Mouse (Mus musculus) neural tube, embryonic 12.5 days (tissue): ENCODE results near the gene Sptlc3. TPM values are rescaled to one million over a fixed set of nuclear protein-coding genes. Genes with fewer than 3 reads are reported as not detected.

ENCODE experiments used
- ATAC-seq: fragments of 200-750 bp; cut with Nextera tagmentation; 2 replicates; pipeline ENCODE4 v1.8.0; 2017; ENCODE audit warnings: low read depth, mild to moderate bottlenecking, moderate TSS enrichment, moderate library complexity; ENCODE audit not compliant: low FRiP score
- H3K27ac ChIP-seq: fragments of 300-500 bp; sonication (generic); 2 replicates; pipeline ENCODE4 v1.5.1; 2016
- H3K27me3 ChIP-seq: fragments of 300-500 bp; sonication (generic); replicated peaks from 2 replicates; pipeline ENCODE4 v1.6.1; 2016; ENCODE audit warnings: mild to moderate bottlenecking
- H3K36me3 ChIP-seq: fragments of 300-500 bp; sonication (generic); 2 replicates; pipeline ENCODE4 v1.6.1; 2016; ENCODE audit warnings: mild to moderate bottlenecking
- H3K4me1 ChIP-seq: fragments of 300-500 bp; sonication (generic); 2 replicates; pipeline ENCODE4 v1.6.1; 2016
- H3K4me2 ChIP-seq: fragments of 300-500 bp; sonication (generic); replicated peaks from 2 replicates; pipeline ENCODE4 v1.6.1; 2016; ENCODE audit warnings: mild to moderate bottlenecking
- H3K4me3 ChIP-seq: fragments of 300-500 bp; sonication (generic); 2 replicates; pipeline ENCODE4 v1.5.1; 2016
- H3K9ac ChIP-seq: fragments of 300-500 bp; sonication (generic); 2 replicates; pipeline ENCODE4 v1.6.1; 2016; ENCODE audit warnings: mild to moderate bottlenecking
- H3K9me3 ChIP-seq: fragments of 300-500 bp; sonication (generic); 2 replicates; pipeline ENCODE4 v1.6.1; 2016; ENCODE audit warnings: mild to moderate bottlenecking
- WGBS: fragments of 180-500 bp; shearing (Covaris S2); methylation state at CpG from one replicate; pipeline ENCODE4 v1.1.7; 2016; 5-methylcytosine and 5-hydroxymethylcytosine counted together
- polyA plus RNA-seq: library from polyadenylated mRNA; unstranded; fragments of >200 nt; fragmentation: Nextera tagmentation; extraction: Ambion mirVana; gene quantifications from 2 replicates; pipeline ENCODE4 v1.2.1, GENCODE M21; 2016

Gene Sptlc3
- polyA plus RNA-seq, result 0.16 and 0.26 TPM in 2 replicates

DNA sequence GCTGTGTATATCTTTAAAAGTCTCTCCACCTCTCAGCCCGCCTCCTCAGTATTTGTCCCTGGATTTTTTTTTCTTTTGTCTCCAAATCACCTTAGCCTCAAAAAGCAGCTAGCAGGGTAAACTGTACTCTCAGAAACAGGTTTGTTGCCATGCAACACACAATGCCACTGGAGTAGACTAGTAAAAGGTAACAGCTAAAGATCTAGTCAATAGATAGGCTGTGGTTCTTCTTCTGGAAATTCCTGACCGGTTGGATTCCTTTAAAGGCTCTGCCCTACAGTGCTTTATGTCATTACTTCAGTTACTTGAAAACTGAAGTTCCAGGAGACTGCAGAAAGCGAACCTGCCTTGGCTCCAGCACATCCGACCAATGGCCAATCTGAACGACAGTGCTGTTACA is at the start of gene Sptlc3:
Sptlc3 (plus strand) TSS at position 78 of the 400 bp plus-strand sequence.
- WGBS, result 63% methylated on average over 5 of the region's 5 CpGs
- H3K4me2 ChIP-seq, result no peak within 1 kb of the TSS
- H3K27me3 ChIP-seq, result no peaks in the 10 kb centered on the region
- no peaks in the 10 kb centered on the region for H3K36me3 ChIP-seq
- no peak within 1 kb of the TSS for H3K27ac ChIP-seq
- H3K4me1 ChIP-seq, result no peaks in the 10 kb centered on the region
- ATAC-seq, result no peak
- H3K9ac ChIP-seq, result no peak within 1 kb of the TSS
- H3K9me3 ChIP-seq, result no peaks in the 10 kb centered on the region
- H3K4me3 ChIP-seq, result no peak within 1 kb of the TSS

- Histone ChIP-seq H3K36me3 (no peaks in the 10 kb centered on the region), H3K27ac (no peak overlapping the region), H3K27me3 (no peaks in the 10 kb centered on the region), H3K4me3 (no peak overlapping the region), H3K9ac (no peak overlapping the region), H3K9me3 (no peaks in the 10 kb centered on the region), H3K4me2 (no peak overlapping the region), H3K4me1 (no peaks in the 10 kb centered on the region)
- no peak for ATAC-seq
- WGBS, result 75% methylated on average over 4 of the region's 4 CpGs
Measured at GRCm38 (mm10) chr2:139467726-139468125, 26.0 kb upstream of the Sptlc3 start.

DNA sequence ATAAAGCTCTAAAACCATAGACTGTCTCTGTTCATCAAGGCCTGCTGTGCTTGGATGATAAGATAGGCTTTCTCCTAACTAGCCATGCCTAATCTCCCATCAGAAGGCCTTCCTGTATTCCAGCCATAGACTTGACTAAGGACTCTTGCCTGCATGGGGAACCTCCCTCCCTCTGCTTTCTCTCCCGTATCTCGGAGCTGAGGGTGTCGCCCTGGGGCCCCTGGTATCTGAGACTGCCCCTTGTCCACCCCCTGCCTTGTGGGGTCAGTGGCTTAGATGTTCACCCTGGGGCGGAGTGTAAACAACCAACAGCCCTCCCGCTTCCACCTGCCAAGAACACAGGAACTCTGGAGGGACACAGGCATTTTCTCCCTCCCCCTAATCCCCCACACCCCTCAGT is 5.0 kb upstream of the Sptlc3 start:
- no peak overlapping the region for H3K27ac ChIP-seq
- 76% methylated on average over 5 of the region's 5 CpGs for WGBS
- no peak overlapping the region for H3K9ac ChIP-seq
- no peak for ATAC-seq
- H3K4me1 ChIP-seq, result no peaks in the 10 kb centered on the region
- H3K27me3 ChIP-seq, result no peaks in the 10 kb centered on the region
- H3K4me3 ChIP-seq, result no peak overlapping the region
- H3K4me2 ChIP-seq, result no peak overlapping the region
- H3K9me3 ChIP-seq, result no peaks in the 10 kb centered on the region
- no peaks in the 10 kb centered on the region for H3K36me3 ChIP-seq

DNA sequence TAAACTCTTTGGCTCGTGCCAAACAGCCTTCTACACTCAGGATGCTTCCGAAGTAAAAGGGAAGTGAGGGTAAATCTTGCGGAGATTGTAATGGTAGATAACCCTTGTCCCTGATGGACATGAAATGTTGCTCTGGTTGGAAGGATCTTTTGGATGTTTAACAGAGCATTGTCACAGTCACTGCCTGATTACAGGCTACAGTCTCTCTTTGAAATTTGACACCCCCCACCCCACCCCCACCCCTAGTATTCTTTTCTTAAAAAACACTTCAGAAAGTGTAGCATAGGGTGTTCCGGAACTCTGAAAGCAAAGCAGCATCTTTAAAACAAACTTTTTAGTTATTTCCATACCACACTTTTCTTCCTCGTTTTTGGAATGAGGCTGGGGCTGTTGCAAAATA is 916 bp downstream of the Sptlc3 start:
- WGBS, result 29% methylated on average over 5 of the region's 5 CpGs
- Histone ChIP-seq H3K4me3 (no peak overlapping the region), H3K9me3 (no peaks in the 10 kb centered on the region), H3K9ac (no peak overlapping the region), H3K27me3 (no peaks in the 10 kb centered on the region), H3K4me2 (no peak overlapping the region), H3K27ac (no peak overlapping the region), H3K4me1 (no peaks in the 10 kb centered on the region), H3K36me3 (no peaks in the 10 kb centered on the region)
- ATAC-seq, result no peak

GRCm38 (mm10) chr2:139561966-139562505 is 68.3 kb downstream of the Sptlc3 start:
- 88% methylated on average over 5 of the region's 5 CpGs for WGBS
- H3K27me3 ChIP-seq, result no peaks in the 10 kb centered on the region
- H3K4me2 ChIP-seq, result no peak overlapping the region
- no peak for ATAC-seq
- no peak overlapping the region for H3K9ac ChIP-seq
- H3K4me3 ChIP-seq, result no peak overlapping the region
- H3K27ac ChIP-seq, result no peak overlapping the region
- no peaks in the 10 kb centered on the region for H3K9me3 ChIP-seq
- H3K4me1 ChIP-seq, result no peaks in the 10 kb centered on the region
- no peaks in the 10 kb centered on the region for H3K36me3 ChIP-seq

GRCm38 (mm10) chr2:139579280-139579679 is 85.6 kb downstream of the Sptlc3 start:
- H3K4me2 ChIP-seq, result no peak overlapping the region
- WGBS, result 8% methylated on average over 3 of the region's 3 CpGs
- no peak overlapping the region for H3K27ac ChIP-seq
- no peak overlapping the region for H3K4me3 ChIP-seq
- H3K27me3 ChIP-seq, result no peaks in the 10 kb centered on the region
- ATAC-seq, result no peak
- H3K9me3 ChIP-seq, result no peaks in the 10 kb centered on the region
- no peaks in the 10 kb centered on the region for H3K36me3 ChIP-seq
- no peak overlapping the region for H3K9ac ChIP-seq
- no peaks in the 10 kb centered on the region for H3K4me1 ChIP-seq

DNA sequence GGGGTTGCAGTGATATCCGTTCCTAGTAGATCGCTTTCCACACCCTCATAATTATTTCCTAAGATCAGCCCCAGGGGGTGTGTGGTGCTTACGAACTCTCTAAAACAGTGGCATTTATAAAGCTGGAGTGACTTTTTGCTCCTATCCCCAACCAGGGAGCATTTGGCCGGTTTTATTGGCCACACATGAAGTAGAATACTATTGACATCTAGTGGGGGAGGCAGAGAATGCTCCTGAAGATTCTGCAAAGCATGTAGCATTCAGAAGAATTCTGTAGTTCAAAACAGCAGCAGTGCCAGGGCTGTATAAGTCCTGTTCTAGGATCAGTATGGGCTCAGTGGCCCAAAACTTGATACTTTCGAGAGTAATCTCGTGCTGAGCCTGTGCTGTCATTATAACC is 89.1 kb downstream of the Sptlc3 start:
- H3K4me3 ChIP-seq, result no peak overlapping the region
- no peak overlapping the region for H3K9ac ChIP-seq
- no peaks in the 10 kb centered on the region for H3K9me3 ChIP-seq
- H3K36me3 ChIP-seq, result no peaks in the 10 kb centered on the region
- no peak for ATAC-seq
- WGBS, result 75% methylated on average over 6 of the region's 6 CpGs
- no peak overlapping the region for H3K4me2 ChIP-seq
- no peaks in the 10 kb centered on the region for H3K27me3 ChIP-seq
- H3K4me1 ChIP-seq, result no peaks in the 10 kb centered on the region
- no peak overlapping the region for H3K27ac ChIP-seq

DNA sequence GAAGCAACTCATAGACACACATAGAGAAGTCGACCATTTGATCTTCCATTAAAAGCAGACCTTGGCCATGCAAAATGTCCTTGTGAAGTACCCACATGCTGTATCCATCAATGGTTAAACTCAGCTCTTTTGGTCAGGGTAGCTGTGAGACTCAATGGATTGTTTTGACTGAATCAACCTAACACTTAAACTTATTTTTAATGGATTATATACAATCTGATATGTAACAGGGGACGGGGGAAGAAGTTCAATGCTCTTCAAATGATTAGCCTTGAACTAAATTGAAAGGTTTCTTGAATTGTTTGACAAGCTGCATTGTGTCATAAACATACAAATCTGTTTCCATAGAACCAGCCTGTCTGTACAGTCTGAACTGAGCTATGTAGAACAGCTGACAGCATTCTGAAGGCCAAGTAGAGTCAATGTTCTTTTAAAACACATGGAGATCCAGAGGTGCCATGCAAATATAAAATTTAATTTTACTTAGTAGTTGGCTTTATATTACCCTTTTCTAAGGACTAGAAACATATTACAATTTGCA is 94.0 kb downstream of the Sptlc3 start:
- Histone ChIP-seq H3K27me3 (no peaks in the 10 kb centered on the region), H3K9ac (no peak overlapping the region), H3K36me3 (no peaks in the 10 kb centered on the region), H3K4me3 (no peak overlapping the region), H3K9me3 (no peaks in the 10 kb centered on the region), H3K4me1 (no peaks in the 10 kb centered on the region), H3K4me2 (no peak overlapping the region), H3K27ac (no peak overlapping the region)
- no peak for ATAC-seq
- WGBS, result 88% methylated on average over 2 of the region's 2 CpGs

- peak; percentile 34; the same call in 1 of the 2 replicates for ATAC-seq
- Histone ChIP-seq H3K9ac (no peak overlapping the region), H3K4me3 (no peak overlapping the region), H3K27ac (no peak overlapping the region), H3K4me2 (no peak overlapping the region), H3K9me3 (no peaks in the 10 kb centered on the region), H3K36me3 (no peaks in the 10 kb centered on the region), H3K4me1 (no peaks in the 10 kb centered on the region), H3K27me3 (no peaks in the 10 kb centered on the region)
- WGBS, result 35% methylated on average over 4 of the region's 4 CpGs
Measured at GRCm38 (mm10) chr2:139589905-139590304, 96.2 kb downstream of the Sptlc3 start.

DNA sequence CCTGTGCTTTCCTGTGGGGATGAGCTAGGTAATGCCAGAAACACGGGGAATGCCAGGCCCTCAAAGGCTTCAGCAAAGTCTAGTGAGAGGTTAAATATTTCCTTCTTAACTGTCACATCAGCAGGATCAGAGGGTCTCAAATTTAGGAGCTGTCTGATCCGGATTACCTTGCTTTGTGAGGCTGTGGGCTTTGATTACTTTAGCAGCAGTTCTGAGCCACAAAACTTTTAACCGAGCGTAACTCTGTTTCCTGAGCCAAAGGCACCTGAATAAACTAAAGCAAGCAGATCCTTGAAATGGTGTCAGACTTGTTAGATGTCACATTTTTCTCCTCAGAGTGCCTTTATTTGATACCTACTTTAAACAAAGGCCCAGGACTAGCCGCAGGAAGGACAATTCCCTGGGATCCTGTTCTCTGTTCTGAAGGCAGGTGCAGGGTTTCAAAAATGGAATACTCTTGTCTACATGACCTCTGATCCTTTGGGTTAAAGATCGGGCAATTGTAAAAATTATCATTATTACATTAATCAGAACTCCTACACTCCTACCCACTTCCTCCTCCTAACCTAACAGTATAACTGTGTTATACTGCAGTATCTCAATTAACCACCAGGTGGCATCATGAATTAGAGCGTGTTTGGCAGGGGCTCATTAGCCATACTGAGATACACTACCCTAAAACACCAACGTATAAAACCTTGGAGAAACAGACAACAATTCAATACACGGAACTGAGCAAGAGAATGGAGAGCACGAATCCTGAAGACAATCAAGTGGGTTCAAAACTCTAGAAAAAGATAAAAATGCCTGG is 97.4 kb downstream of the Sptlc3 start:
- Histone ChIP-seq H3K4me2 (no peak overlapping the region), H3K27me3 (no peaks in the 10 kb centered on the region), H3K4me1 (no peaks in the 10 kb centered on the region), H3K9ac (no peak overlapping the region), H3K9me3 (no peaks in the 10 kb centered on the region), H3K4me3 (no peak overlapping the region), H3K36me3 (no peaks in the 10 kb centered on the region), H3K27ac (no peak overlapping the region)
- 44% methylated on average over 10 of the region's 10 CpGs for WGBS
- peak; percentile 87 for ATAC-seq

- WGBS, result 81% methylated on average over 7 of the region's 7 CpGs
- H3K9ac ChIP-seq, result no peak overlapping the region
- H3K4me1 ChIP-seq, result no peaks in the 10 kb centered on the region
- ATAC-seq, result no peak
- H3K27me3 ChIP-seq, result no peaks in the 10 kb centered on the region
- no peaks in the 10 kb centered on the region for H3K36me3 ChIP-seq
- no peak overlapping the region for H3K27ac ChIP-seq
- H3K4me3 ChIP-seq, result no peak overlapping the region
- H3K9me3 ChIP-seq, result no peaks in the 10 kb centered on the region
- H3K4me2 ChIP-seq, result no peak overlapping the region
Measured at GRCm38 (mm10) chr2:139592109-139592508, 98.4 kb downstream of the Sptlc3 start.

- ATAC-seq, result no peak
- no peak overlapping the region for H3K4me2 ChIP-seq
- no peak overlapping the region for H3K27ac ChIP-seq
- WGBS, result 92% methylated on average over 5 of the region's 5 CpGs
- H3K4me1 ChIP-seq, result peaks cover 7% of the 10 kb centered on the region
- no peaks in the 10 kb centered on the region for H3K27me3 ChIP-seq
- H3K9me3 ChIP-seq, result no peaks in the 10 kb centered on the region
- no peak overlapping the region for H3K9ac ChIP-seq
- H3K36me3 ChIP-seq, result no peaks in the 10 kb centered on the region
- H3K4me3 ChIP-seq, result no peak overlapping the region
Measured at GRCm38 (mm10) chr2:139597229-139597628, 103.5 kb downstream of the Sptlc3 start.
